Mouse (Mus musculus): Measurements from ENCODE around the gene Notch1.
A peak's percentile ranks its signal among the peaks of the same experiment; 100 is the strongest.

The Notch1 gene

GRCm38 (mm10) chr2:26446671-26447070 lies 69.8 kb downstream of the Notch1 start:
- DNase-seq (ENCODE audit: low read depth, low spot score) = no peak

- no peak for DNase-seq (ENCODE audit: low read depth, low spot score)
Observed at GRCm38 (mm10) chr2:26445666-26446445, 70.6 kb downstream of the Notch1 start.

GRCm38 (mm10) chr2:26444946-26445665 lies 71.4 kb downstream of the Notch1 start, which contains the start of gene Sec16a:
Sec16a (minus strand) TSS chr2:26445216.
- DNase-seq (ENCODE audit: low read depth, low spot score) = peak; percentile 100

GRCm38 (mm10) chr2:26444368-26444767 lies 72.1 kb downstream of the Notch1 start:
- DNase-seq (ENCODE audit: low read depth, low spot score) = no peak

- DNase-seq (ENCODE audit: low read depth, low spot score) = no peak
Observed at GRCm38 (mm10) chr2:26443876-26444275, 72.6 kb downstream of the Notch1 start.

- no peak for DNase-seq (ENCODE audit: low read depth, low spot score)
Observed at GRCm38 (mm10) chr2:26442843-26443242, 73.6 kb downstream of the Notch1 start.

GRCm38 (mm10) chr2:26441688-26442087 lies 74.8 kb downstream of the Notch1 start:
- no peak for DNase-seq (ENCODE audit: low read depth, low spot score)

GRCm38 (mm10) chr2:26441261-26441660 lies 75.2 kb downstream of the Notch1 start:
- DNase-seq (ENCODE audit: low read depth, low spot score) = no peak

- no peak for DNase-seq (ENCODE audit: low read depth, low spot score)
Observed at GRCm38 (mm10) chr2:26439671-26440070, 76.8 kb downstream of the Notch1 start.

- DNase-seq (ENCODE audit: low read depth, low spot score) = no peak
Observed at GRCm38 (mm10) chr2:26438373-26438772, 78.1 kb downstream of the Notch1 start.

- DNase-seq (ENCODE audit: low read depth, low spot score) = no peak
Observed at GRCm38 (mm10) chr2:26437221-26437620, 79.2 kb downstream of the Notch1 start.

- DNase-seq (ENCODE audit: low read depth, low spot score) = no peak
Observed at GRCm38 (mm10) chr2:26434791-26435572, 81.5 kb downstream of the Notch1 start.

- DNase-seq (ENCODE audit: low read depth, low spot score) = no peak
Observed at GRCm38 (mm10) chr2:26429851-26430250, 86.6 kb downstream of the Notch1 start.

GRCm38 (mm10) chr2:26424541-26424940 lies 91.9 kb downstream of the Notch1 start:
- no peak for DNase-seq (ENCODE audit: low read depth, low spot score)

GRCm38 (mm10) chr2:26423086-26423485 lies 93.4 kb downstream of the Notch1 start:
- DNase-seq (ENCODE audit: low read depth, low spot score) = no peak

- no peak for DNase-seq (ENCODE audit: low read depth, low spot score)
Observed at GRCm38 (mm10) chr2:26421969-26422368, 94.5 kb downstream of the Notch1 start.

GRCm38 (mm10) chr2:26418120-26418519 lies 98.3 kb downstream of the Notch1 start:
- DNase-seq (ENCODE audit: low read depth, low spot score) = no peak

- no peak for DNase-seq (ENCODE audit: low read depth, low spot score)
Observed at GRCm38 (mm10) chr2:26417066-26417465, 99.4 kb downstream of the Notch1 start.

GRCm38 (mm10) chr2:26410931-26411411 lies 105.5 kb downstream of the Notch1 start:
- no peak for DNase-seq (ENCODE audit: low read depth, low spot score)

GRCm38 (mm10) chr2:26410091-26410490 lies 106.4 kb downstream of the Notch1 start:
- no peak for DNase-seq (ENCODE audit: low read depth, low spot score)

GRCm38 (mm10) chr2:26409362-26409761 lies 107.1 kb downstream of the Notch1 start:
- DNase-seq (ENCODE audit: low read depth, low spot score) = no peak

All from c-Kit-negative CD71-positive TER-119-positive erythroid progenitor cells, embryonic 14.5 days (primary cell).